Mouse (Mus musculus) heart, postnatal 0 days (tissue): ENCODE data around the gene Agpat1. TPM values are rescaled to one million over a fixed set of nuclear protein-coding genes. Genes with fewer than 3 reads are reported as not detected.
A peak's percentile ranks its signal among the peaks of the same experiment; 100 is the strongest.

Source experiments
- ATAC-seq: fragments of 200-750 bp; cut with Nextera tagmentation; 2 replicates; pipeline ENCODE4 v1.8.0; 2017; ENCODE audit warnings: low read depth, moderate number of reproducible peaks, moderate library complexity; ENCODE audit not compliant: insufficient read depth
- DNase-seq: peaks from one replicate; pipeline ENCODE4 v3.0.0-alpha.2; 2016; ENCODE audit warnings: low spot score
- H3K27ac ChIP-seq: fragments of 300-500 bp; sonication (generic); 2 replicates; pipeline ENCODE4 v1.5.1; 2014; ENCODE audit warnings: low read depth, mild to moderate bottlenecking
- H3K27me3 ChIP-seq: fragments of 300-500 bp; sonication (generic); 2 replicates; pipeline ENCODE4 v1.6.1; 2014; ENCODE audit warnings: low read length, mixed read lengths; ENCODE audit not compliant: control insufficient read depth, insufficient read depth
- H3K36me3 ChIP-seq: fragments of 300-500 bp; sonication (generic); replicated peaks from 2 replicates; pipeline ENCODE4 v1.6.1; 2014; ENCODE audit warnings: low read length, mixed read lengths; ENCODE audit not compliant: control insufficient read depth, insufficient read depth
- H3K4me1 ChIP-seq: fragments of 300-500 bp; sonication (generic); 2 replicates; pipeline ENCODE4 v1.6.1; 2014; ENCODE audit warnings: antibody characterized with exemption; ENCODE audit not compliant: control insufficient read depth, insufficient read depth
- H3K4me2 ChIP-seq: fragments of 300-500 bp; sonication (generic); 2 replicates; pipeline ENCODE4 v1.6.1; 2014; ENCODE audit warnings: low read depth, mild to moderate bottlenecking, low read length, moderate library complexity
- H3K4me3 ChIP-seq: fragments of 300-500 bp; sonication (generic); 2 replicates; pipeline ENCODE4 v1.5.1; 2014; ENCODE audit warnings: low read depth, low read length
- H3K9ac ChIP-seq: fragments of 300-500 bp; sonication (generic); replicated peaks from 2 replicates; pipeline ENCODE4 v1.6.1; 2014; ENCODE audit warnings: low read depth, low read length, mixed read lengths
- H3K9me3 ChIP-seq: fragments of 300-500 bp; sonication (generic); replicated peaks from 2 replicates; pipeline ENCODE4 v1.6.1; 2016; ENCODE audit warnings: low read length; ENCODE audit not compliant: control insufficient read depth
- CTCF ChIP-seq: IDR thresholded peaks from 2 replicates; pipeline ENCODE4 v1.5.1; 2016; ENCODE audit warnings: antibody characterized with exemption, control low read depth, low read depth
- EP300 ChIP-seq: IDR thresholded peaks from 2 replicates; pipeline ENCODE4 v1.6.1; 2016; ENCODE audit warnings: antibody characterized with exemption, low read depth
- WGBS: fragments of 180-500 bp; shearing (Covaris S2); extraction: QIAGEN DNeasy Blood & Tissue Kit; methylation state at CpG from one replicate; pipeline ENCODE4 v1.1.7; 2014; 5-methylcytosine and 5-hydroxymethylcytosine counted together
- polyA plus RNA-seq: library from polyadenylated mRNA; unstranded; fragments of >200 nt; fragmentation: Nextera tagmentation; extraction: Ambion mirVana; gene quantifications from 2 replicates; pipeline ENCODE4 v1.2.1, GENCODE M21; 2015
- total RNA-seq: library from RNA; depleted of rRNA; stranded (reverse); fragments of >200 nt; gene quantifications from 2 replicates; pipeline ENCODE4 v1.2.3, GENCODE M21; 2014; ENCODE audit warnings: low replicate concordance

Agpat1 gene
- total and polyA plus RNA-seq, 2 experiments from 2014 or later: 39.6 to 112 TPM

- WGBS: 91% methylated on average over 8 of the region's 8 CpGs
- no peaks in the 10 kb centered on the region for H3K4me1 ChIP-seq
- no peak overlapping the region for H3K4me2 ChIP-seq
- no peak for TF ChIP-seq CTCF
- TF ChIP-seq EP300: no peak
- H3K4me3 ChIP-seq: no peak overlapping the region
- H3K9ac ChIP-seq: no peak overlapping the region
- DNase-seq (no peak), ATAC-seq (no peak)
- H3K9me3 ChIP-seq: no peaks in the 10 kb centered on the region
- no peaks in the 10 kb centered on the region for H3K27me3 ChIP-seq
- peaks cover 55% of the 10 kb centered on the region for H3K36me3 ChIP-seq
- H3K27ac ChIP-seq: no peak overlapping the region
Observed at GRCm38 (mm10) chr17:34621006-34621405, 16.9 kb downstream of the Agpat1 start.

DNA sequence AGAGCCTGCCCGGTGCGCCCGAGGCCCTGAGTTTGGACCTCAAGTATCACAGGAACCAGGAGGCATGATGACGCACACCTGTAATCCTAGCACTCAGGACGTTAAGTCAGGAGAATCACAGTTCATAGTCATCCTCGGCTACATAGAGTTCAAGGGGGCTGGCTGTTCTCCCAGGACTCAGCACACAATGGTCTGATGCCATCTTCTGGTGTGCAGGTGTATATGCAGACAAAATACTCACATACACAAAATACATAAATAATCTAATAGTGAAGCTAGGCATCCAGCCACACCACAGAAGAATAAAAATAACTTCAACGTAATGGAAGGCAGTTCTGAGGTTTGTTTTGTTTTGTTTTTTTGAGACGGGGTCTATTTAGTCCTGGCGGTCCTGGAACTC, 19.1 kb downstream of the Agpat1 start:
- no peak for ATAC-seq
- DNase-seq: no peak
- H3K36me3 ChIP-seq: peaks cover 51% of the 10 kb centered on the region
- H3K9me3 ChIP-seq: no peaks in the 10 kb centered on the region
- TF ChIP-seq CTCF: peak; percentile 3; the same call in 1 of the 2 replicates
- no peak for TF ChIP-seq EP300
- H3K9ac ChIP-seq: no peak overlapping the region
- H3K27ac ChIP-seq: no peak overlapping the region
- no peak overlapping the region for H3K4me2 ChIP-seq
- no peak overlapping the region for H3K4me3 ChIP-seq
- H3K4me1 ChIP-seq: peaks cover 6% of the 10 kb centered on the region; the same call in 1 of the 2 replicates
- 82% methylated on average over 9 of the region's 9 CpGs for WGBS
- H3K27me3 ChIP-seq: no peaks in the 10 kb centered on the region

DNA sequence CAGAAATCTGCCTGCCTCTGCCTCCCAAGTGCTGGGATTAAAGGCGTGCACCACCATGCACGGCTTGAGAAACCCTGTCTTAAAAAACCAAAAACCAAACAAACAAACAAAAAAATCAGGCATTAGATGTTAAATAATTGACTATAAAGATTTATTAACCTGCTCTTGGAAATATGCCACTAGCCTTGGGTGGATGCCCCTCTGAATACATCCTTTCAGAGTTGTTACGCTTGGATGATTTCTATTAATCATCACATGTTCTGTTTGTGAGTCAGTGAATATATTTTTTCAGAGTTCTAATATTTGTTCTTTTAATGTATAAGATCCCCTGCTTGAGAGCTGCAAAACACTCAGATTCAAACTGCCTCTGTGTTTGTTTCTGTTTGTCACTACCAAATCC, 20.9 kb downstream of the Agpat1 start:
- H3K27me3 ChIP-seq: peaks cover 11% of the 10 kb centered on the region

DNA sequence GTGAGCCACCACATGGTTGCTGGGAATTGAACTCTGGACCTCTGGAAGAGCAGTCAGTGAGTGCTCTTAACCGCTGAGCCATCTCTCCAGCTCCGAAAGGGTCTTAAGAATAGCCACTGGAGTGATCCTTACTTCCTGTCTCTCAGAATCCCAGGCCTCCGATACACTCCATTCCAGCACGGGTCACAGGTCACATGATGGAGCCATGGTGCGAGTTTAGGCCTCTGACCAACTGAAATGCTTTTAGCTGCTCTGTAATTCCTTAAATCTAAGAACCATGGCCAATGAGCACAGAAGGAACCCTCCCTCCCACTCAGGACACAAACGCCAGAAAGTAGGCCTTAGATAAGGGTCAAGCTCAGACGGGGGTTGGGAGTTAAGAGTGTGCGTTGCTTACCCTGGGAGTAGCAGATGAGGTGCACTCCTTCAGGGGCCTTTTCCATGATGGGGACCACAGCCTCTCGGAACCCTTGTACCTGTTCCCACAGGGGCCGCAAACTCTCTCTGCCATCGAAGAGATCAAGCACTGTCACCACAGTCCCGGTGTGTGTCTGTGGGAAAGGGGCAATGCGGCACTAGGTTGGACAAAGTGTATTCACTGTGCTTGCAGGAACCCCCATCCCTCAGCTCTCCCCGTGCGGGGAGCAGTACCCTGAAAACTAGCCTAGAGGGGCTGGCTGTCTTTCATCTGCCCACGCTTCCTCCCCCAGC, 22.2 kb downstream of the Agpat1 start:
- WGBS: 48% methylated on average over 16 of the region's 16 CpGs

More for the DNA sequence above, 20.9 kb downstream of the Agpat1 start:
- ATAC-seq (no peak), DNase-seq (no peak)
- Histone ChIP-seq H3K27ac (no peak overlapping the region), H3K4me1 (peaks cover 16% of the 10 kb centered on the region), H3K9me3 (no peaks in the 10 kb centered on the region), H3K9ac (no peak overlapping the region), H3K4me2 (no peak overlapping the region), H3K4me3 (no peak overlapping the region), H3K36me3 (peaks cover 47% of the 10 kb centered on the region)
- WGBS: 96% methylated on average over 3 of the region's 3 CpGs
- TF ChIP-seq EP300: no peak
- no peak for TF ChIP-seq CTCF

GRCm38 (mm10) chr17:34626773-34627092, 22.7 kb downstream of the Agpat1 start:
- Histone ChIP-seq H3K4me1 (peaks cover 16% of the 10 kb centered on the region), H3K4me2 (peak overlapping the region; percentile 85), H3K9ac (peak overlapping the region; percentile 59), H3K9me3 (no peaks in the 10 kb centered on the region), H3K4me3 (peak overlapping the region; percentile 69), H3K27ac (peak overlapping the region; percentile 96), H3K36me3 (peaks cover 34% of the 10 kb centered on the region), H3K27me3 (peaks cover 28% of the 10 kb centered on the region)
- ATAC-seq: no peak
- TF ChIP-seq EP300 (no peak), CTCF (peak; percentile 63)
- peak; percentile 57 for DNase-seq
- WGBS: under 1% methylated on average over 18 of the region's 18 CpGs

More for the DNA sequence above, 22.2 kb downstream of the Agpat1 start:
- peak overlapping the region; percentile 69 for H3K4me3 ChIP-seq
- peak overlapping the region; percentile 85 for H3K4me2 ChIP-seq
- peaks cover 38% of the 10 kb centered on the region for H3K36me3 ChIP-seq
- no peaks in the 10 kb centered on the region for H3K9me3 ChIP-seq
- peaks cover 23% of the 10 kb centered on the region for H3K27me3 ChIP-seq
- peak overlapping the region; percentile 59 for H3K9ac ChIP-seq
- DNase-seq (no peak), ATAC-seq (no peak)
- TF ChIP-seq EP300 (no peak), CTCF (no peak)
- peaks cover 16% of the 10 kb centered on the region for H3K4me1 ChIP-seq
- peak overlapping the region; percentile 96 for H3K27ac ChIP-seq
